Mouse (Mus musculus) regulatory T cell (primary cell): ENCODE data around the gene As3mt.

Experiments used
- in situ Hi-C: fragments of 300-600 bp; cut with MboI, MseI; formaldehyde crosslinking; loops from one replicate; pipeline ENCODE4 v1.15.1; 2025; ENCODE audit warnings: high pct_unique_total_duplicates

Gene As3mt

DNA sequence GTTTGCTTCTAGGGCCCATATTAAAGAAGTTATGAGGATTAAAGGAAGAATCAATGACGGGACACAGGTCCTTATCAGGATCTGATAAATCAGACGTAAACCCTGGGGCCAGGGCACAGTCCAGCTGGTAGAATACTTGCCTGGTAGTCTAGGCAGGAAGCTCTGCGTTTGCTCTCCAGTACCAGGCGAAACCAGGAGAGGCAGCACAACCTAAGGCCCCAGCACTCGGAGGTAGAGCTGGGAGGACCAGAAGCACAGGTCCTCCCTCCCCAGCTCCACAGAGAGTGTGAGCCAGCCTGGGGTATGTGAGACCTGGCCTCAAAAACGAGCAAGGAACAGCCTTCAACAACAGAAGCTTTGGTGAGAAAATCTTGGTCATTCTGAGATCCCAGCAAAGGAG lies 34.3 kb downstream of the As3mt start:
- in situ Hi-C loops: no loop called here

- in situ Hi-C loops: no loop called here
These were observed 37.4 kb downstream of the As3mt start for GRCm38 (mm10) chr19:46744681-46745080.

DNA sequence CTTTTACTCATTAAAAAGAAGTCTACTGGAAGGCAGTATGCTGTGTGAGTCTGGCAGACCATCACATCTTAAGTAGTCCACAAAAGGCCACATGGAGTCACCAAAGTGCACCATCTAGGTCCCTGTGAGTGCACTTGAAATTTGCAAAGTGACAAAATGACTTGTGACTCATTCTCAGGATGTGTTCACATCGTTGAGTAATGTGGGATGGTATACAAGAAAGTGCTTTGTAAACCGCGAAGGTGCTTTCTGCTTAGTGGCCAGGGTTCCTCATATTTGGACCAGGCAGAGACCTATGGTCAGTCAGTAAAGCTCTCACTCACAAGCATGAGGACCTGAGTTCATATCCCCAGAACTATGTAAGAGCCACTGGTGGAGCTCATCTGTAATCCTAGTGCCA lies 40.5 kb downstream of the As3mt start:
- in situ Hi-C loops: no loop called here

DNA sequence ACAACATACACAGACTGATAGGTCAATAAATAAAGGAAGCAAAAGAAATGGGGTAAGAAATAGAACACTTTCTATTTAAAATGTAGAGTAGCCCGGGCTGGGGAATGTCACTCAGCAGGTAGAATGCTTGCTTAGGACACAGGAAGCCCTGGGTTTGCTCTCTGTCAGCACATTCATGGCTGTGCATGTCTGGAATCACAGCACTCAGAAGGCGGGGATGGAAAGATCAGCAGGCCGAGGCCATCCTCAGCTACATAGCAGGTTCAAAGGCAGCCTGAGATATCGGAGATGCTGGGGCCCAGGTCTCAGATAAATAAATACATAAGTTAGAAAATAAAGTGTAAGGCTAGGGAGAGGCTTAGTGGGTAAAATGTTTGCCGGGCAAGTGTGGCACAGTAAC lies 45.0 kb downstream of the As3mt start:
- in situ Hi-C loops: no loop called here

- in situ Hi-C loops: no loop called here
These were observed 47.8 kb downstream of the As3mt start for GRCm38 (mm10) chr19:46755066-46755465.

- in situ Hi-C loops: no loop called here
These were observed 49.0 kb downstream of the As3mt start for GRCm38 (mm10) chr19:46756221-46756620.

- in situ Hi-C loops: no loop called here
These were observed 51.8 kb downstream of the As3mt start for GRCm38 (mm10) chr19:46759096-46759495.

GRCm38 (mm10) chr19:46759909-46760308 lies 52.7 kb downstream of the As3mt start:
- in situ Hi-C loops: loop anchor here (5.0 kb wide), 2 partner anchors 107 to 232 kb away; no protein-coding TSS in a partner anchor

DNA sequence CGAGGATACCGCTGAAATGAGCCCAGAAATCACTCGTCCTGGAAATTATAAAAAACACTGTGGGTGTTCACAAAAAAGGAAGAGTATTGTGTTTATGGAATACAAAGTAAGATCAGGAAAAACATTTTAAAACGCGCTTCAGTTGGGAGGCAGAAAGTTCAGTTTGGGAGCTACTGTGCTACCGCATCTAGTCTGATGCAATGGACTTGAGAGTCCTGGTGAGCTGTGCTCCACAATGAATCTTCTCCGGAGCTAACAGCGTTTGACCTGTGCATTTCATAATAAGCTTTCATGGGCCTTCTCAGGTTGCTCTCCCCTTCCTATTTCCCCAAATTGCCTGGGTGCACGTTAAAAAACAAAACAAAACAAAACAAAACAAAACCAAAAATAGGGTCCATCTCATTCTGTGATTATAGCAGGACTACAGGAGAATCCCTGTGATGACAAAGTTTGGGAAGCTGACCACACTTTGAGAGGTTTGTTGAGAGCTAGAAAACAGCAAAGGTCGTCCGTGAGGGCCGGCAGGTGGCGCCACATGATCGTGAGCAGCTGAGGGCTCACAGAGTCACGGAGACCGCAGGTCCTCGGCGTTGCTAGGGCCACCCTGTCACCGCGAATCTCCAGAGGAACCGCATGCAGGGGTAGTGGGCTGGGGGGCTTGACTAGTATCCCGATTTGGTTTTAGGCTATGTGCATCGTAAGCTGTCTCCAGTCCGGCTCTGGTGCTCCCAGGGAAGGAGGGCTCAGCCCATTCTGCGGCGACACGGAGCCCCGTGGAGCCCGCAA lies 53.3 kb downstream of the As3mt start:
- in situ Hi-C loops: loop anchor here (5.0 kb wide), 2 partner anchors 107 to 232 kb away; no protein-coding TSS in a partner anchor

GRCm38 (mm10) chr19:46761247-46761946 lies 54.1 kb downstream of the As3mt start, which contains the start of gene Cnnm2:
Cnnm2 (plus strand) TSS chr19:46761596.
- in situ Hi-C loops: loop anchor here (5.0 kb wide), 2 partner anchors 106 to 231 kb away; no protein-coding TSS in a partner anchor

- in situ Hi-C loops: loop anchor here (5.0 kb wide), 2 partner anchors 105 to 230 kb away; no protein-coding TSS in a partner anchor
These were observed 54.7 kb downstream of the As3mt start for GRCm38 (mm10) chr19:46761971-46762290.

DNA sequence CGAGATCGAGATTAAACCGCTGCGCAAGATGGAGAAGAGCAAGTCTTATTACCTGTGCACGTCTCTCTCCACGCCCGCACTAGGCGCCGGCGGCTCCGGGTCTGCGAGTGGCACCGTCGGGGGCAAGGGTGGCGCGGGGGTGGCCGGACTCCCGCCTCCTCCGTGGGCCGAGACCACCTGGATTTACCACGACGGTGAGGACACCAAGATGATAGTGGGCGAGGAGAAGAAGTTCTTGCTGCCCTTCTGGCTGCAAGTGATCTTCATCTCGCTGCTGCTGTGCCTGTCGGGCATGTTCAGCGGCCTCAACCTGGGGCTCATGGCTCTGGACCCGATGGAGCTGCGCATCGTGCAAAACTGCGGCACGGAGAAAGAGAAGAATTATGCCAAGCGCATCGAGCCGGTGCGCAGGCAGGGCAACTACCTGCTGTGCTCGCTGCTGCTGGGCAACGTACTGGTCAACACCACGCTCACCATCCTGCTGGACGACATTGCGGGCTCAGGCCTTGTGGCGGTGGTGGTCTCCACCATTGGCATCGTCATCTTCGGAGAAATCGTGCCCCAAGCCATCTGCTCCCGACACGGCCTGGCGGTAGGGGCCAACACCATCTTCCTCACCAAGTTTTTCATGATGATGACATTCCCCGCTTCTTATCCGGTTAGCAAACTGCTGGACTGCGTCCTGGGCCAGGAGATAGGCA lies 55.2 kb downstream of the As3mt start:
- in situ Hi-C loops: loop anchor here (5.0 kb wide), 2 partner anchors 105 to 230 kb away; no protein-coding TSS in a partner anchor

DNA sequence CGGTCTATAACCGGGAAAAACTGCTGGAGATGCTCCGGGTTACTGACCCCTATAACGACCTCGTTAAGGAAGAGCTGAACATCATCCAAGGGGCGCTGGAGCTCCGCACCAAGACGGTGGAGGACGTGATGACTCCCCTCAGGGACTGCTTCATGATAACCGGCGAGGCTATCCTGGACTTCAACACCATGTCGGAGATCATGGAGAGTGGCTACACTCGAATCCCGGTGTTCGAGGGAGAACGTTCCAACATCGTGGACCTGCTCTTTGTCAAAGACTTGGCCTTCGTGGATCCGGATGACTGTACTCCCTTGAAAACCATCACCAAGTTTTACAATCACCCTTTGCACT lies 55.7 kb downstream of the As3mt start:
- in situ Hi-C loops: loop anchor here (5.0 kb wide), 2 partner anchors 104 to 229 kb away; no protein-coding TSS in a partner anchor

- in situ Hi-C loops: loop anchor here (5.0 kb wide), 2 partner anchors 104 to 229 kb away; no protein-coding TSS in a partner anchor
These were observed 56.1 kb downstream of the As3mt start for GRCm38 (mm10) chr19:46763356-46763755.

GRCm38 (mm10) chr19:46763932-46764762 lies 56.9 kb downstream of the As3mt start:
- in situ Hi-C loops: loop anchor here (5.0 kb wide), 2 partner anchors 103 to 228 kb away; no protein-coding TSS in a partner anchor

- in situ Hi-C loops: loop anchor here (5.0 kb wide), 2 partner anchors 103 to 228 kb away; no protein-coding TSS in a partner anchor
These were observed 57.5 kb downstream of the As3mt start for GRCm38 (mm10) chr19:46764763-46765117.

- in situ Hi-C loops: no loop called here
These were observed 58.9 kb downstream of the As3mt start for GRCm38 (mm10) chr19:46766125-46766524.

- in situ Hi-C loops: no loop called here
These were observed 62.5 kb downstream of the As3mt start for GRCm38 (mm10) chr19:46769759-46770158.

DNA sequence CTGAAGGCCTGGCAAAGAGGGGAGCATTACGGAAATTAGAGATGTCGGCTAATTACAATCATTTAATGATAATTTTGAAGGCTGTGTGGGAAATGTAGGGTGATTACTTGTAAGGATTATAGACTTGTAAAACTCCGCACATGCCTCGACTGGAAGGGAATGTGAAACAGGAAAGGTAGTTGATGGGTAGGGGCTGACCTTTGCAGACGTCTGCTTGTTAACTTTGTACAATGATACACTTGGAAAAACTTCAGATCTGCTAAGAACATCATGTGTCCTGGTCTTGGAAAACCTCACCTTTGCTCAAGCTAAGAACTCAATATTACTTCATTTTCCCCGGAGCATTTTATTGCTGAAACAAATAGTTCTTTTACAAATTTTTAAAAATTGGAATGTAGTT lies 64.5 kb downstream of the As3mt start:
- in situ Hi-C loops: no loop called here

DNA sequence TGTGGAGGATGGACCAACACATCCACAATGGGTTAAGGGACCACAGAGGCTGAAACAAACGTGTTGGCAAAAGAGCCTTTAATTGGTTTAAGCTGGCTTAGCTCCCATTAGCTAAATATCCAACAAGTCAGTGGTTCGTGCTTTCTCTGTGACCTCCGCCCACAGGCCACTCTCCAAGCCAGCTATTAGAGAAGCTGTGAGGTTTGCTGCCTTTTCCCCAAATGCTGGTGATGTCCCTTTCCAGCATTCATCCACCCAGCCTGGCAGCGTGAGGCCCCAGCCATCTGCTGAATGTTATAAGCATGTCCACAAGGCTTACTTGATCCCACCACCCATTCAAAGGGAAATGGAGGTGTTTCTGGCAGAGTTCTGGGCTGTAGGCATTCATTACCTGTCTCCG lies 69.1 kb downstream of the As3mt start:
- in situ Hi-C loops: no loop called here

DNA sequence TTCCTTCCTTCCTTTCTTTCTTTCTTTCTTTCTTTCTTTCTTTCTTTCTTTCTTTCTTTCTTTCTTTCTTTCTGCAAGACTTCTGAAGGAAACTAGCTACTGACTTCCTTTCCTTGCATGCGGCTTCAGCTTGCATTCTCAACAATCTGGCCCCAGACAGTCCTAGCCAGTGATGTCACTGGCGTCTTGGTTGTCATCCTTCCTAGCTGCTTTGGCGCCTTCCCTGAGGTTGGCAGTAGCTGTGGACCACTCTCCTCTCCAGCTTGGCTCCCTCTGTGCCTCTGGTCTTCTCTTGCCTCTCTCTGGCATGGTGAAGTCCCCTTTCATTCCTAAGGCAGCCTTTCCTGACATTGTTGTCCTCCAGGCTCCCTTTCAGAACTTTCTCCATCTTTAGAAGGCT lies 69.6 kb downstream of the As3mt start:
- in situ Hi-C loops: no loop called here
